Mouse (Mus musculus): ENCODE measurements at regions not wholly inside any gene's neighbourhood (a gene's known extent, or its start where the extent isn't known, plus 50 kb on each side); places are given as distances from the start of the nearest gene placed in this dataset.
"Not testable (repeated sequence)": the region's sequence is repeated elsewhere in the genome, so short reads cannot be mapped to it uniquely, and the experiment has no call there.

DNA sequence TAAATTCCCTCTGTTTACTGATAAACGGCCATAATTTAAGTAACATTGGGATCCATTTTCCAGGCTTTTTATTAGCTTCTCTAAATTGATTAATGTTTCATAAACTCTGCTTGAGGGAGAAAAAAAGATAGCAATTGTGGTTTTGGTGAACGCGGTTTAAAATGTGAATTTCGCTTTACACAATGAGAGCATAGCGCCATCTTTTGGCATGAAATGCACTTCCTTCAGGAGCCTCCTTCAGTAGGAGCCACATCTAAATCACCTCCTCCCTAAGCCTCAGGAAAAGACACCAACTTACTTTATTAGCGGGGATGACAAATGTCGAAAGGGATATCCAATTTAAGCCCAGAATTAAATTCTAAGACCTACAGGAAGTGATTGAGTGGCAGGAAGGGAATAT, 309.1 kb downstream of the Trib2 start:
- WGBS: 17% methylated on average over 7 of the region's 7 CpGs
- H3K4me3 ChIP-seq (ENCODE audit: low read depth, low read length): no peak overlapping the region
- DNase-seq (ENCODE audit: low spot score) (no peak), ATAC-seq (ENCODE audit: low FRiP score, low TSS enrichment) (no peak)
- H3K27me3 ChIP-seq (ENCODE audit: control insufficient read depth, insufficient read depth, low read length): no peaks in the 10 kb centered on the region
- no peaks in the 10 kb centered on the region for H3K4me1 ChIP-seq (replicated peaks; ENCODE audit: control insufficient read depth, insufficient read depth)
- no peaks in the 10 kb centered on the region for H3K36me3 ChIP-seq (ENCODE audit: control insufficient read depth, insufficient read depth, low read length)
- TF ChIP-seq EP300 (optimal IDR thresholded peaks at IDR 0.05) (no peak), CTCF (IDR thresholded peaks at IDR 0.05; ENCODE audit: low read depth) (peak; percentile 81)
- H3K9ac ChIP-seq (ENCODE audit: low read length): no peak overlapping the region
- H3K9me3 ChIP-seq (ENCODE audit: control insufficient read depth, low read length): no peaks in the 10 kb centered on the region
- no peak overlapping the region for H3K27ac ChIP-seq (replicated peaks)
- no peak overlapping the region for H3K4me2 ChIP-seq (replicated peaks; ENCODE audit: low read depth)

DNA sequence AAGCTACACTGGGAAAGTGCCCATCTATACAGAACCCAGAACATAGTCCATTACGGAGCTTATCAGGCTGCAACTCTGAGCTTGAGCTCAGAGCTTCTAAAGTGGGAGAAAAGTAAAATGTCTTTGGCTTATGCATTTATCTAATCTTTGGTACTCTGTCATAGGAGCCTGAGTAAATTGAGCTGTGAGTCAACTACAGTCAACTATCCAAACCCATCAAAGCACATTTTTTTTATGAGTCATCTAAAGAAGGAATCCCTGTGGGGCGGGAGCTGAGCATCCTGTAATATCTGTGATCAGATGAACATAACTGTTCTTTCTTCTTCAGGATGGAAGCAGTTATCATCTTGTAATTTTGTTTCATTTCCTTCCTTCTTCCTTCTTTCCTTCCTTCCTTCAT, 323.1 kb downstream of the Trib2 start:
- no peak for ATAC-seq (ENCODE audit: low FRiP score, low TSS enrichment)
- 80% methylated on average over 2 of the region's 2 CpGs for WGBS
- Histone ChIP-seq H3K4me2 (replicated peaks; ENCODE audit: low read depth) (no peak overlapping the region), H3K9me3 (ENCODE audit: control insufficient read depth, low read length) (no peaks in the 10 kb centered on the region), H3K27ac (replicated peaks) (no peak overlapping the region), H3K36me3 (ENCODE audit: control insufficient read depth, insufficient read depth, low read length) (no peaks in the 10 kb centered on the region), H3K9ac (ENCODE audit: low read length) (no peak overlapping the region), H3K4me1 (replicated peaks; ENCODE audit: control insufficient read depth, insufficient read depth) (no peaks in the 10 kb centered on the region), H3K4me3 (ENCODE audit: low read depth, low read length) (no peak overlapping the region), H3K27me3 (ENCODE audit: control insufficient read depth, insufficient read depth, low read length) (no peaks in the 10 kb centered on the region)
- no peak for DNase-seq (ENCODE audit: low spot score)
- no peak for TF ChIP-seq EP300 (optimal IDR thresholded peaks at IDR 0.05)
- TF ChIP-seq CTCF (IDR thresholded peaks at IDR 0.05; ENCODE audit: low read depth): no peak

DNA sequence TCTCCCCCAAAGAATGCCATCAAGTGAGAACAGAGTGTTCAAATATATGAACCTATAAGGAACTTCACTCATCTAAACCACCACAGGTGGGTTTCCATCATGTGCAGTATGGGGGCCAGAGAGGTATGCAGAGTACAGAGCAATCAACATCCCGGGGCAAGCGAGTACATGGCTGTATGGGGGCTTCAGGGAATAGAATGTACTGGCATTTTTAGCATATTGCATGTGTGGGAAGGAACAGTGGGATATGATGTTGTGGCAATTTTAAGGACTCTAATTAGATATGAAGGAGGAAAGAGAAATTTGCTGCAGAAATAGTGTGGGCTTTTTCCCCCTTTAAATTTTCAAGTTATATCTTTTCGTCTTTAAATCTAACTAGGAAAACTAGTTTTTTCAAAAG, 344.0 kb downstream of the Trib2 start:
- ATAC-seq (ENCODE audit: low FRiP score, low TSS enrichment): no peak
- no peak overlapping the region for H3K4me3 ChIP-seq (ENCODE audit: low read depth, low read length)
- DNase-seq (ENCODE audit: low spot score): no peak
- H3K36me3 ChIP-seq (ENCODE audit: control insufficient read depth, insufficient read depth, low read length): no peaks in the 10 kb centered on the region
- TF ChIP-seq EP300 (optimal IDR thresholded peaks at IDR 0.05) (no peak), CTCF (IDR thresholded peaks at IDR 0.05; ENCODE audit: low read depth) (no peak)
- no peaks in the 10 kb centered on the region for H3K27me3 ChIP-seq (ENCODE audit: control insufficient read depth, insufficient read depth, low read length)
- no peak overlapping the region for H3K27ac ChIP-seq (replicated peaks)
- 81% methylated on average over 3 of the region's 3 CpGs for WGBS
- H3K4me2 ChIP-seq (replicated peaks; ENCODE audit: low read depth): no peak overlapping the region
- H3K9ac ChIP-seq (ENCODE audit: low read length): no peak overlapping the region
- no peaks in the 10 kb centered on the region for H3K9me3 ChIP-seq (ENCODE audit: control insufficient read depth, low read length)
- no peaks in the 10 kb centered on the region for H3K4me1 ChIP-seq (replicated peaks; ENCODE audit: control insufficient read depth, insufficient read depth)

DNA sequence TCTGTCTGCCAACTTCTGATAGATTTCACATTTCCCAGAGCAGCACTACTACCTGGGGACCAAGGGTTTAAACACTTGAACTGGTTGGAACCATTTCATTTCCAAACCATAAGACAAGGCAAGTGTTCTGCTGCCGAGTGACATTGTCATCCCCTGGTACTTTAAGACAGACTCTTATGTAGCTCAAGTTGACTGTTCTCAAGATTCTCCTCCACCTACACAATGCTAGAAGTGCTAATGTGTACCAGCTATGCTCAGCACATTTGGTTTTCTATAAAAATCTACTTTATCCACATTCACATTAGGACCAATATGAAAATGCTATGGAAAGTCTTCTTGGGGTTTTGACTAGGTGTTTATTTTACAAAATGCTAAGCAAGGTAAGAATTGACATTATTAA, 357.3 kb downstream of the Trib2 start:
- no peaks in the 10 kb centered on the region for H3K9me3 ChIP-seq (ENCODE audit: control insufficient read depth, low read length)
- ATAC-seq (ENCODE audit: low FRiP score, low TSS enrichment): no peak
- WGBS: 76% methylated on average over 1 of the region's 1 CpGs
- H3K27me3 ChIP-seq (ENCODE audit: control insufficient read depth, insufficient read depth, low read length): no peaks in the 10 kb centered on the region
- no peak overlapping the region for H3K4me2 ChIP-seq (replicated peaks; ENCODE audit: low read depth)
- no peak overlapping the region for H3K9ac ChIP-seq (ENCODE audit: low read length)
- no peak overlapping the region for H3K4me3 ChIP-seq (ENCODE audit: low read depth, low read length)
- DNase-seq (ENCODE audit: low spot score): no peak
- TF ChIP-seq CTCF (IDR thresholded peaks at IDR 0.05; ENCODE audit: low read depth): no peak
- TF ChIP-seq EP300 (optimal IDR thresholded peaks at IDR 0.05): no peak
- no peak overlapping the region for H3K27ac ChIP-seq (replicated peaks)
- no peaks in the 10 kb centered on the region for H3K36me3 ChIP-seq (ENCODE audit: control insufficient read depth, insufficient read depth, low read length)
- H3K4me1 ChIP-seq (replicated peaks; ENCODE audit: control insufficient read depth, insufficient read depth): no peaks in the 10 kb centered on the region

DNA sequence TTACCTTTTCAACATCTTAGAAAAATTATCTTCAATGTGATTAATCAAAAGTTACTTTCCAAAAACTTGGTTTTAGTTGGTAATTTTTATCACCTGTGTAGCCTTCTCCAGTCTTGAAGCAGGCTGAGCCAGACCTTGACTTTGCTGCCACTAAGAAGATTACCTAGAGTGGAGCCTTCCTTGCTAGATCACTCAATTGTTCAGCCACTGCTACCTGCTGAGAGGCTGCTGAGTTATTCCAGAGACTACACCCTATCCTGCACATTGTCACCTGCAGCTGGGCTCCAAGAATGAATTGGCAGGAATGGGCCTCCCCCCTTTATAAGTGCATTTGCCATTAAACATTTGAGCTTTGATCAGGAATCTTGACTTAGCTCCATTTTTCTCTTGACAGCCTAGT, 360.4 kb downstream of the Trib2 start:
- not testable (repeated sequence) for ATAC-seq (ENCODE audit: low FRiP score, low TSS enrichment)

DNA sequence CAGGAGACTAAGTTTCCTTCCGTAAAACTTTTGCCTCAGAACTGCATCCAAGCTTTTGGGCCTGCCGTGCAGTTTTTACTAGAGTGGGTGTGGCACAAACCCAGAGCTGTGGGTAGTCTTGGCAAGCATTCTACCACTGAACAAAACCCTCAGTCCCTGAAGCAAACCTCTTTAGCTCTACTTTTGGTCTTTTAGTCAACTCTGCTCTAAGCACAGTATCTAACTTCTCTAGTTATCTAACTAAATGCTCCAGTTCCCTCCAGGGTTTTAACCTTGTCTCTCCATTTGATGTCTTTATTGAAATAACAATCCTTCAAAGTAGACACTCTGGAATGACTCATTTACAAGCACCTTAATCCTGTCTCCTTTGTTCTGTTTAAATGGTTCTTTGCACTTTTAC, 361.0 kb downstream of the Trib2 start:
- Histone ChIP-seq H3K9me3 (ENCODE audit: control insufficient read depth, low read length) (no peaks in the 10 kb centered on the region), H3K27ac (replicated peaks) (no peak overlapping the region), H3K27me3 (ENCODE audit: control insufficient read depth, insufficient read depth, low read length) (no peaks in the 10 kb centered on the region), H3K9ac (ENCODE audit: low read length) (no peak overlapping the region), H3K4me2 (replicated peaks; ENCODE audit: low read depth) (no peak overlapping the region), H3K36me3 (ENCODE audit: control insufficient read depth, insufficient read depth, low read length) (no peaks in the 10 kb centered on the region), H3K4me3 (ENCODE audit: low read depth, low read length) (no peak overlapping the region), H3K4me1 (replicated peaks; ENCODE audit: control insufficient read depth, insufficient read depth) (no peaks in the 10 kb centered on the region)
- ATAC-seq (ENCODE audit: low FRiP score, low TSS enrichment) (no peak), DNase-seq (ENCODE audit: low spot score) (no peak)
- TF ChIP-seq CTCF (IDR thresholded peaks at IDR 0.05; ENCODE audit: low read depth) (no peak), EP300 (optimal IDR thresholded peaks at IDR 0.05) (no peak)
- 76% methylated on average over 2 of the region's 2 CpGs for WGBS

More for the DNA sequence above, 360.4 kb downstream of the Trib2 start:
- H3K4me3 ChIP-seq (ENCODE audit: low read depth, low read length); H3K4me2 ChIP-seq (replicated peaks; ENCODE audit: low read depth); H3K9me3 ChIP-seq (ENCODE audit: control insufficient read depth, low read length); H3K27me3 ChIP-seq (ENCODE audit: control insufficient read depth, insufficient read depth, low read length); H3K27ac ChIP-seq (replicated peaks); H3K9ac ChIP-seq (ENCODE audit: low read length); H3K36me3 ChIP-seq (ENCODE audit: control insufficient read depth, insufficient read depth, low read length); H3K4me1 ChIP-seq (replicated peaks; ENCODE audit: control insufficient read depth, insufficient read depth); DNase-seq (ENCODE audit: low spot score): not testable (repeated sequence)
